Mouse (Mus musculus) megakaryocyte, embryonic 14.5 days (primary cell): ENCODE results near the gene Stoml1.

Experiments
- FLI1 ChIP-seq: IDR thresholded peaks from 2 replicates; pipeline ENCODE4 v1.6.1; 2012; ENCODE audit warnings: low read length, inconsistent platforms, mixed read lengths
- GATA1 ChIP-seq: IDR thresholded peaks from 3 replicates; pipeline ENCODE4 v1.6.1; 2012; ENCODE audit warnings: mixed read lengths, low read length, inconsistent platforms, borderline replicate concordance

GRCm38 (mm10) chr9:58241780-58242485, 11.0 kb upstream of the Stoml1 start:
- TF ChIP-seq GATA1, result no peak
- TF ChIP-seq FLI1, result no peak
